Mouse (Mus musculus) layer of hippocampus, postnatal 14 days (tissue): ENCODE results near the gene Xpo6. TPM values are rescaled to one million over a fixed set of nuclear protein-coding genes. Genes with fewer than 3 reads are reported as not detected.

Experiments
- DNase-seq, 2 experiments: peaks; one replicate each; pipeline ENCODE4 v3.0.0; 2021 to 2022; ENCODE audit warnings: low spot score in 2 of 2, mixed read lengths in 1 of 2
- long read RNA-seq, 2 experiments: library from polyadenylated mRNA; stranded (forward); transcript quantifications; one replicate each; pipeline ENCODE4 v2.0.0; 2021
- total RNA-seq, 2 experiments: library from RNA; stranded (reverse); gene quantifications; 2 replicates each; pipeline ENCODE4 v1.2.3; 2021

The Xpo6 gene
- total RNA-seq: 100 to 1,000 TPM in 1 of 2 experiments, 10 to 100 TPM in 1; 94.8 to 102 TPM
- long read RNA-seq, experiment 1, full-length matches to known transcripts: 34 of 51 reads
- long read RNA-seq, experiment 1, partial matches to known transcripts: 13 of 51 reads
- long read RNA-seq, experiment 1, other reads (novel, unspliced or antisense): 4 of 51 reads
- long read RNA-seq, experiment 2, full-length matches to known transcripts: 35 of 61 reads
- long read RNA-seq, experiment 2, partial matches to known transcripts: 15 of 61 reads
- long read RNA-seq, experiment 2, other reads (novel, unspliced or antisense): 11 of 61 reads

GRCm38 (mm10) chr7:126200178-126200996 is at the start of gene Xpo6:
TSS of gene Xpo6 (minus strand) at chr7:126200501.
- peak; percentile 93 to 96 for DNase-seq

GRCm38 (mm10) chr7:126249986-126250385 is 49.7 kb upstream of the Xpo6 start:
- no peak for DNase-seq

GRCm38 (mm10) chr7:126249146-126249545 is 48.8 kb upstream of the Xpo6 start:
- DNase-seq: no peak

GRCm38 (mm10) chr7:126248641-126249141 is 48.4 kb upstream of the Xpo6 start:
- no peak for DNase-seq

- DNase-seq: no peak
These were observed 47.8 kb upstream of the Xpo6 start for GRCm38 (mm10) chr7:126248088-126248487.

GRCm38 (mm10) chr7:126244168-126244750 is 44.0 kb upstream of the Xpo6 start:
- DNase-seq: no peak

GRCm38 (mm10) chr7:126240814-126241360 is 40.6 kb upstream of the Xpo6 start:
- DNase-seq: no peak

GRCm38 (mm10) chr7:126236794-126237192 is 36.5 kb upstream of the Xpo6 start:
- peak in 1 of 2 experiments; percentile 21 for DNase-seq

- no peak for DNase-seq
These were observed 35.9 kb upstream of the Xpo6 start for GRCm38 (mm10) chr7:126236083-126236793.

- no peak for DNase-seq
These were observed 34.3 kb upstream of the Xpo6 start for GRCm38 (mm10) chr7:126234611-126235010.

GRCm38 (mm10) chr7:126232345-126233071 is 32.2 kb upstream of the Xpo6 start:
- no peak for DNase-seq

- DNase-seq: no peak
These were observed 30.3 kb upstream of the Xpo6 start for GRCm38 (mm10) chr7:126230357-126231148.

- no peak for DNase-seq
These were observed 25.8 kb upstream of the Xpo6 start for GRCm38 (mm10) chr7:126226136-126226535.

GRCm38 (mm10) chr7:126222753-126223152 is 22.5 kb upstream of the Xpo6 start:
- no peak for DNase-seq

- no peak for DNase-seq
These were observed 20.3 kb upstream of the Xpo6 start for GRCm38 (mm10) chr7:126220611-126221010.

GRCm38 (mm10) chr7:126218311-126218710 is 18.0 kb upstream of the Xpo6 start:
- no peak for DNase-seq

- DNase-seq: no peak
These were observed 16.6 kb upstream of the Xpo6 start for GRCm38 (mm10) chr7:126216867-126217266.

- DNase-seq: no peak
These were observed 10.6 kb upstream of the Xpo6 start for GRCm38 (mm10) chr7:126210856-126211255.

- DNase-seq: no peak
These were observed 670 bp upstream of the Xpo6 start for GRCm38 (mm10) chr7:126200997-126201345.
